Mouse (Mus musculus) olfactory bulb, adult 2 months (tissue): Measurements from ENCODE around the gene Zdhhc19.

Experiments used
- CTCF ChIP-seq: fragments of 200-500 bp; IDR thresholded peaks from 2 replicates; pipeline ENCODE4 v1.5.1; 2012; ENCODE audit warnings: low read depth, mild to moderate bottlenecking, low read length, moderate library complexity; ENCODE audit not compliant: insufficient read depth
- POLR2A ChIP-seq: fragments of 200-500 bp; IDR thresholded peaks from 2 replicates; pipeline ENCODE4 v1.6.1; 2012; ENCODE audit warnings: mild to moderate bottlenecking, low read depth, low read length, moderate library complexity; ENCODE audit not compliant: insufficient read depth

- TF ChIP-seq POLR2A = no peak
- no peak for TF ChIP-seq CTCF
Measured at GRCm38 (mm10) chr16:32464908-32465307, 31.2 kb upstream of the Zdhhc19 start.
